Mouse (Mus musculus) MEL (cell line): ENCODE results near the gene Inpp5e. TPM values are rescaled to one million over a fixed set of nuclear protein-coding genes. Genes with fewer than 3 reads are reported as not detected.

Experiments
- DNase-seq: peaks from one replicate; pipeline ENCODE4 v3.0.0; 2011; ENCODE audit warnings: low read depth, low spot score
- H3K27ac ChIP-seq: 2 replicates; pipeline ENCODE4 v1.5.1; 2012; ENCODE audit warnings: low read depth, mild to moderate bottlenecking, control low read depth, low read length, moderate library complexity; ENCODE audit not compliant: control insufficient read depth
- H3K27me3 ChIP-seq, 2 experiments: fragments of 150-350 bp in 1 of 2; sonication (generic) in 1 of 2; 2 replicates each; pipeline ENCODE4 v1.6.1; 2012; ENCODE audit warnings: low read length in 2 of 2, mild to moderate bottlenecking in 2 of 2, improper control_type of control experiment in 1 of 2, moderate library complexity in 1 of 2; ENCODE audit not compliant: insufficient read depth in 2 of 2, control insufficient read depth in 1 of 2
- H3K36me3 ChIP-seq, 2 experiments: 2 replicates each; pipeline ENCODE4 v1.6.1; 2012 to 2014; ENCODE audit warnings: low read length in 2 of 2, improper control_type of control experiment in 1 of 2, inconsistent platforms in 1 of 2, mild to moderate bottlenecking in 1 of 2; ENCODE audit not compliant: insufficient read depth in 2 of 2, control insufficient read depth in 1 of 2
- H3K4me1 ChIP-seq, 2 experiments: fragments of 150-350 bp in 1 of 2; sonication (generic) in 1 of 2; 2 replicates each; pipeline ENCODE4 v1.6.1; 2012; ENCODE audit warnings: low read length in 2 of 2, improper control_type of control experiment in 1 of 2, mild to moderate bottlenecking in 1 of 2; ENCODE audit not compliant: insufficient read depth in 2 of 2, control insufficient read depth in 1 of 2
- H3K4me3 ChIP-seq, 2 experiments: fragments of 150-350 bp in 1 of 2; sonication (generic) in 1 of 2; 2 replicates each; pipeline ENCODE4 v1.5.1; 2012; ENCODE audit warnings: low read depth in 2 of 2, low read length in 2 of 2, mild to moderate bottlenecking in 2 of 2, moderate library complexity in 2 of 2, control low read depth in 1 of 2, improper control_type of control experiment in 1 of 2; ENCODE audit not compliant: control insufficient read depth in 1 of 2, insufficient read depth in 1 of 2
- H3K79me2 ChIP-seq: 2 replicates; pipeline ENCODE4 v1.6.1; 2012; ENCODE audit warnings: mild to moderate bottlenecking, low read length, moderate library complexity; ENCODE audit not compliant: control insufficient read depth, poor library complexity, insufficient read depth
- H3K9ac ChIP-seq: 2 replicates; pipeline ENCODE4 v1.6.1; 2012; ENCODE audit warnings: low read depth, mild to moderate bottlenecking, control low read depth, low read length, moderate library complexity; ENCODE audit not compliant: control insufficient read depth, poor library complexity, severe bottlenecking
- H3K9me3 ChIP-seq: fragments of 150-350 bp; sonication (generic); replicated peaks from 2 replicates; pipeline ENCODE4 v1.6.1; 2012; ENCODE audit warnings: mild to moderate bottlenecking, low read length, improper control_type of control experiment, moderate library complexity; ENCODE audit not compliant: insufficient read depth
- CHD1 ChIP-seq: IDR thresholded peaks from 2 replicates; pipeline ENCODE4 v1.6.1; 2012; ENCODE audit warnings: low read depth, mild to moderate bottlenecking, inconsistent platforms, low read length, improper control_type of control experiment
- E2F4 ChIP-seq: IDR thresholded peaks from 2 replicates; pipeline ENCODE4 v1.6.1; 2011; ENCODE audit warnings: low read depth, low read length, improper control_type of control experiment, borderline replicate concordance
- ELF1 ChIP-seq: IDR thresholded peaks from 2 replicates; pipeline ENCODE4 v1.6.1; 2014; ENCODE audit warnings: low read depth, mild to moderate bottlenecking, inconsistent platforms, low read length, improper control_type of control experiment, moderate library complexity
- ETS1 ChIP-seq: IDR thresholded peaks from 2 replicates; pipeline ENCODE4 v1.6.1; 2012; ENCODE audit warnings: low read depth, mild to moderate bottlenecking, inconsistent platforms, low read length, improper control_type of control experiment, moderate library complexity
- GABPA ChIP-seq: IDR thresholded peaks from 2 replicates; pipeline ENCODE4 v1.6.1; 2012; ENCODE audit warnings: low read depth, mild to moderate bottlenecking, inconsistent platforms, low read length, improper control_type of control experiment, moderate library complexity
- GATA1 ChIP-seq: IDR thresholded peaks from 2 replicates; pipeline ENCODE4 v1.6.1; 2011; ENCODE audit warnings: low read depth, low read length, improper control_type of control experiment
- HCFC1 ChIP-seq: IDR thresholded peaks from 2 replicates; pipeline ENCODE4 v1.6.1; 2012; ENCODE audit warnings: low read depth, mild to moderate bottlenecking, inconsistent platforms, low read length, improper control_type of control experiment, moderate library complexity
- JUND ChIP-seq: IDR thresholded peaks from 2 replicates; pipeline ENCODE4 v1.6.1; 2011; ENCODE audit warnings: low read depth, mild to moderate bottlenecking, improper control_type of control experiment, low read length
- KAT2A ChIP-seq: conservative IDR thresholded peaks from 2 replicates; pipeline ENCODE4 v1.6.1; 2012; ENCODE audit warnings: low read depth, low read length, improper control_type of control experiment, inconsistent platforms
- MAFK ChIP-seq: IDR thresholded peaks from 2 replicates; pipeline ENCODE4 v1.6.1; 2011; ENCODE audit warnings: low read depth, mild to moderate bottlenecking, low read length, improper control_type of control experiment, borderline replicate concordance
- MAZ ChIP-seq: IDR thresholded peaks from 2 replicates; pipeline ENCODE4 v1.6.1; 2012; ENCODE audit warnings: low read depth, mild to moderate bottlenecking, inconsistent platforms, low read length, improper control_type of control experiment
- MEF2A ChIP-seq: IDR thresholded peaks from 2 replicates; pipeline ENCODE4 v1.6.1; 2014; ENCODE audit warnings: low read depth, mild to moderate bottlenecking, inconsistent platforms, low read length, improper control_type of control experiment; ENCODE audit not compliant: poor library complexity, insufficient replicate concordance, severe bottlenecking; ENCODE audit errors: extremely low read depth
- MXI1 ChIP-seq: IDR thresholded peaks from 2 replicates; pipeline ENCODE4 v1.6.1; 2011; ENCODE audit warnings: mild to moderate bottlenecking, low read depth, low read length, improper control_type of control experiment
- NELFE ChIP-seq: IDR thresholded peaks from 2 replicates; pipeline ENCODE4 v1.6.1; 2011; ENCODE audit warnings: low read depth, low read length, improper control_type of control experiment
- NRF1 ChIP-seq: IDR thresholded peaks from 2 replicates; pipeline ENCODE4 v1.6.1; 2014; ENCODE audit warnings: low read depth, mild to moderate bottlenecking, inconsistent platforms, low read length, improper control_type of control experiment, moderate library complexity; ENCODE audit not compliant: poor library complexity, insufficient read depth, severe bottlenecking
- POLR2A ChIP-seq, 2 experiments: IDR thresholded peaks; 2 replicates each; pipeline ENCODE4 v1.6.1; 2011 to 2012; ENCODE audit warnings: low read length in 2 of 2, mild to moderate bottlenecking in 2 of 2, control low read depth in 1 of 2, improper control_type of control experiment in 1 of 2, low read depth in 1 of 2, moderate library complexity in 1 of 2; ENCODE audit not compliant: control insufficient read depth in 1 of 2, insufficient read depth in 1 of 2, poor library complexity in 1 of 2
- POLR2AphosphoS2 ChIP-seq: IDR thresholded peaks from 2 replicates; pipeline ENCODE4 v1.6.1; 2011; ENCODE audit warnings: low read length, improper control_type of control experiment
- RAD21 ChIP-seq: IDR thresholded peaks from 2 replicates; pipeline ENCODE4 v1.6.1; 2011; ENCODE audit warnings: mild to moderate bottlenecking, low read depth, low read length, improper control_type of control experiment
- SMC3 ChIP-seq: IDR thresholded peaks from 2 replicates; pipeline ENCODE4 v1.6.1; 2011; ENCODE audit warnings: low read depth, low read length, improper control_type of control experiment
- TAL1 ChIP-seq: IDR thresholded peaks from 2 replicates; pipeline ENCODE4 v1.6.1; 2012; ENCODE audit warnings: mild to moderate bottlenecking, inconsistent platforms, low read length, moderate library complexity, mixed read lengths
- TBP ChIP-seq: IDR thresholded peaks from 2 replicates; pipeline ENCODE4 v1.8.0; 2011; ENCODE audit warnings: low read depth, low read length, improper control_type of control experiment
- UBTF ChIP-seq: IDR thresholded peaks from 2 replicates; pipeline ENCODE4 v1.6.1; 2012; ENCODE audit warnings: low read depth, mild to moderate bottlenecking, inconsistent platforms, low read length, improper control_type of control experiment, moderate library complexity, borderline replicate concordance; ENCODE audit not compliant: insufficient read depth
- ZKSCAN1 ChIP-seq: IDR thresholded peaks from 2 replicates; pipeline ENCODE4 v1.6.1; 2012; ENCODE audit warnings: low read depth, mild to moderate bottlenecking, inconsistent platforms, low read length, improper control_type of control experiment, moderate library complexity
- polyA plus RNA-seq, 2 experiments: library from polyadenylated mRNA; stranded (reverse) in 1 of 2; unstranded in 1 of 2; fragments of >175 nt in 1 of 2; fragments of >200 nt in 1 of 2; gene quantifications; 2 replicates each; pipeline versions ENCODE4 v1.2.1 to v1.2.4; 2012; ENCODE audit warnings: low replicate concordance in 2 of 2, low read depth in 1 of 2; ENCODE audit not compliant: insufficient read length in 2 of 2, insufficient read depth in 1 of 2, missing spikeins in 1 of 2
- total RNA-seq: library from RNA; depleted of rRNA; stranded (reverse); fragments of 300-350 nt; gene quantifications from 2 replicates; pipeline ENCODE4 v1.2.3, GENCODE M21; 2012; rRNA removed

Gene Inpp5e
- total and polyA plus RNA-seq, 3 experiments = 11.2 to 17.5 TPM; not detected in 1

DNA sequence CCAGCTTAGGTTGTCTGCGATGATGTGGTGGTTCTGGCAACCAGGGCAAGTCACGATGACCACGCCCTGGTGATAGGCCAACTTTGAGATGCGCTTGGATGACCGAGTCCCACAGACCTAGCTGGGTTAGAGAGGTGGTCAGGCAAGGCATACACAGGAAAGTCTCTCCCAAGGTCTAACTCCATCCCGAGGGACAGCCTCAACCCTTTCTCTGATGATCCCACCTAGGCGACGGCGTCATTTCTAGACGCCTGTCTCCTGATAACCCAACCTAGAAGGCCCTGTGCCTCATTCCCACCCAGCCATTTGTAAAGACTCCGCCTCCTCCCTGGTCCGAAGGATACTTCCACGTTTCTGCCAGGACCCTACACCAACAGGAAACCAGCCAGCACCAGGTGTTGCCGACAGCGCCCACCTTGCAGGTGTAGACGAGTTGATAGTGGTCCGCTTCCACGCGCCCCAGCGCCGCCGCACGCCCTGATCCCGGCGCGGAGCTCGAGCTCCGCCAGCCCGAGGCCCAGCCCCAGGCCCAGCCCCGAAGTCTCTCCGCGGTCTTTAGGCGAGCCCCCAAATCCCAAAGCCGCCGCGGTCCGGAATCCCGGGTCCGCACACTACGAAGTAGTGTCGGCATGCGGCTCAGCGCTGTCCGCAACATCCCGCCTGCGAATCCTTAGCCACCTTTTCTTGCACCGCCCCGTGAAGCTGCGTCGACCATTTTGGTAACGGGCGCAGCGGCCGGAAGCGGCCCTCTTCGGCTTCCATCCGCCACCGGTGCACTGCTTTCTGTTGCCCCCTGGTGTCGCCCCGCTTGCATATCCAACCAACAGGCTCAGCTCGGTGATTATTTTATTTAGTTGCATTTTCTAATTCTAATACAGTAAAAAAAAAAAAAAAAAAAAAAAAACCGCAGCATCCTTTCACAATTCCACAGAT, 57.4 kb downstream of the Inpp5e start, which contains the start of gene Dnlz (continued):
- TF ChIP-seq MAZ = peak; percentile 40; the same call in 1 of the 2 replicates
- peak; percentile 38; the same call in 1 of the 2 replicates for TF ChIP-seq NRF1
- TF ChIP-seq TBP = 0 out of 2 replicates have a peak, but pooled peaks have one; percentile 26
- TF ChIP-seq GATA1 = peak; percentile 43
- peak; percentile 28 for TF ChIP-seq MXI1
- no peak for TF ChIP-seq UBTF
- no peak; the same call in 1 of the 2 replicates for TF ChIP-seq GABPA
- peak; percentile 43; the same call in 1 of the 2 replicates for TF ChIP-seq ETS1
- TF ChIP-seq E2F4 = no peak
- TF ChIP-seq KAT2A = peak; percentile 77; the same call in 1 of the 2 replicates
- no peak for TF ChIP-seq MAFK
- TF ChIP-seq ZKSCAN1 = no peak
- no peak for TF ChIP-seq MEF2A
- TF ChIP-seq POLR2AphosphoS2 = 0 out of 2 replicates have a peak, but pooled peaks have one; percentile 7
- TF ChIP-seq POLR2A (IDR thresholded peaks at IDR 0.05; ENCODE audit: control insufficient read depth in 1 of 2, insufficient read depth in 1 of 2, low read depth in 1 of 2, low read length in 2 of 2, poor library complexity in 1 of 2) = peak in 1 of 2 experiments; percentile 71; a peak in 3 of 4 replicates
- TF ChIP-seq RAD21 = peak; percentile 24
- peak; percentile 16; the same call in 1 of the 2 replicates for TF ChIP-seq NELFE
- peak; percentile 94 for TF ChIP-seq HCFC1
- TF ChIP-seq TAL1 = no peak

DNA sequence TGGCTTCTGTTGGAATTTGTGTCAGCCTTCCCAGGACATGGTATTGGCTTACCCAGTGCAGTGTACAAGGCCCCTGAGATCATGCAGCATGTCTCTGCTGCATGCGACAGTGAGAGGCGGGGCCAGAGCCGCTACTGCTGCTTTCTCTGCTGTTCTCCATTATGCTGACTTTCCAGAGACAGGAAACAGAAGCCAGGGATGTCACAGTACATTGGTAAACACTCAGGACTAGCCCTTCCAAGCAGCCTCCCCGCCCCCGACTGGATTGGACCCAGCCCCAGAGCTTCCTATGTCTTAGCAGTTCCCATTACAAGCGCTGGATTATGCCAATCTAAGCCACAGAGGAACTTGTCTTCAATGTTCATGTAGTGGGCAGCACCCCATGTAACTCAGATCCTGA, 60.8 kb downstream of the Inpp5e start:
- no peak overlapping the region for H3K9ac ChIP-seq
- H3K27ac ChIP-seq = no peak overlapping the region
- H3K4me3 ChIP-seq = no peak overlapping the region
- peaks cover 0 to 15% of the 10 kb centered on the region in 2 experiments; a peak in 2 of 4 replicates for H3K4me1 ChIP-seq
- no peaks in the 10 kb centered on the region for H3K9me3 ChIP-seq
- no peak for TF ChIP-seq TAL1
- no peak for TF ChIP-seq CHD1
- TF ChIP-seq POLR2A (IDR thresholded peaks at IDR 0.05; ENCODE audit: control insufficient read depth in 1 of 2, insufficient read depth in 1 of 2, low read depth in 1 of 2, low read length in 2 of 2, poor library complexity in 1 of 2) = no peak
- no peak for TF ChIP-seq JUND
- TF ChIP-seq E2F4 = no peak
- TF ChIP-seq MXI1 = no peak
- TF ChIP-seq ELF1 = no peak
- TF ChIP-seq SMC3 = no peak
- peaks cover 0 to 5% of the 10 kb centered on the region in 2 experiments; a peak in 2 of 4 replicates for H3K36me3 ChIP-seq
- H3K79me2 ChIP-seq = peaks cover 14% of the 10 kb centered on the region
- H3K27me3 ChIP-seq = no peaks in the 10 kb centered on the region; a peak in 1 of 4 replicates
- DNase-seq = no peak

Other genes with a start within 250 kb of the Inpp5e start
- not detected in 2 replicates for gene Lhx3, start 200.9 kb downstream of the Inpp5e start, total RNA-seq
- gene Lhx3, start 200.9 kb downstream of the Inpp5e start, polyA plus RNA-seq = not detected
- 13.4 and 17.0 TPM in 2 replicates for gene Qsox2, start 171.7 kb downstream of the Inpp5e start, total RNA-seq
- gene Qsox2, start 171.7 kb downstream of the Inpp5e start, polyA plus RNA-seq = 10 to 100 TPM in 1 of 2 experiments, not detected in 1; 12.1 TPM
- gene Ccdc187, start 114.6 kb downstream of the Inpp5e start, total RNA-seq = not detected in 2 replicates
- not detected for gene Ccdc187, start 114.6 kb downstream of the Inpp5e start, polyA plus RNA-seq
- gene Gpsm1, start 93.7 kb downstream of the Inpp5e start, total RNA-seq = 1.4 and 1.7 TPM in 2 replicates
- gene Gpsm1, start 93.7 kb downstream of the Inpp5e start, polyA plus RNA-seq = 1 to 10 TPM in 1 of 2 experiments, not detected in 1; 6.9 TPM
- 17.4 and 21.8 TPM in 2 replicates for gene Dnlz, start 57.1 kb downstream of the Inpp5e start, total RNA-seq
- 10 to 100 TPM in 1 of 2 experiments, not detected in 1; 27.7 TPM for gene Dnlz, start 57.1 kb downstream of the Inpp5e start, polyA plus RNA-seq
- gene Card9, start 48.3 kb downstream of the Inpp5e start, total RNA-seq = 0.16 and 0.35 TPM in 2 replicates
- under 1 TPM in 1 of 2 experiments, not detected in 1; 0.72 TPM for gene Card9, start 48.3 kb downstream of the Inpp5e start, polyA plus RNA-seq
- 40.3 and 49.3 TPM in 2 replicates for gene Snapc4, start 28.6 kb downstream of the Inpp5e start, total RNA-seq
- 10 to 100 TPM in 1 of 2 experiments, not detected in 1; 57.6 TPM for gene Snapc4, start 28.6 kb downstream of the Inpp5e start, polyA plus RNA-seq
- 51.7 and 63.6 TPM in 2 replicates for gene Entr1, start 19.9 kb downstream of the Inpp5e start, total RNA-seq
- gene Entr1, start 19.9 kb downstream of the Inpp5e start, polyA plus RNA-seq = 10 to 100 TPM in 1 of 2 experiments, not detected in 1; 71.1 TPM
- gene Pmpca, start 19.9 kb downstream of the Inpp5e start, total RNA-seq = 87.6 and 96.5 TPM in 2 replicates
- 100 to 1,000 TPM in 1 of 2 experiments, 10 to 100 TPM in 1; 46.4 to 166 TPM for gene Pmpca, start 19.9 kb downstream of the Inpp5e start, polyA plus RNA-seq
- 20.3 and 21.4 TPM in 2 replicates for gene Sec16a, start 36.0 kb upstream of the Inpp5e start, total RNA-seq
- gene Sec16a, start 36.0 kb upstream of the Inpp5e start, polyA plus RNA-seq = 10 to 100 TPM in 1 of 2 experiments, not detected in 1; 38.0 TPM
- 0.39 TPM in 1 of 2 replicates, not detected in the other for gene Notch1, start 107.5 kb upstream of the Inpp5e start, total RNA-seq
- under 1 TPM in 1 of 2 experiments, not detected in 1; 0.06 TPM for gene Notch1, start 107.5 kb upstream of the Inpp5e start, polyA plus RNA-seq
- gene Egfl7, start 170.8 kb upstream of the Inpp5e start, total RNA-seq = 73.9 and 95.4 TPM in 2 replicates
- gene Egfl7, start 170.8 kb upstream of the Inpp5e start, polyA plus RNA-seq = 100 to 1,000 TPM in 1 of 2 experiments, not detected in 1; 125 TPM
- 0.15 TPM in 1 of 2 replicates, not detected in the other for gene Gm20532, start 177.4 kb upstream of the Inpp5e start, total RNA-seq
- not detected for gene Gm20532, start 177.4 kb upstream of the Inpp5e start, polyA plus RNA-seq
- 21.0 and 22.3 TPM in 2 replicates for gene Agpat2, start 195.2 kb upstream of the Inpp5e start, total RNA-seq
- 10 to 100 TPM in 1 of 2 experiments, not detected in 1; 42.4 TPM for gene Agpat2, start 195.2 kb upstream of the Inpp5e start, polyA plus RNA-seq
- 0.33 and 0.42 TPM in 2 replicates for gene Fam69b, start 219.3 kb upstream of the Inpp5e start, total RNA-seq
- under 1 TPM in 1 of 2 experiments, not detected in 1; 0.67 TPM for gene Fam69b, start 219.3 kb upstream of the Inpp5e start, polyA plus RNA-seq